Mouse (Mus musculus) heart, adult 2 months (tissue): ENCODE measurements around the gene Ahcyl2.

Source experiments
- CTCF ChIP-seq: fragments of 200-600 bp; IDR thresholded peaks from 2 replicates; pipeline ENCODE4 v1.8.1; 2022; ENCODE audit warnings: antibody characterized with exemption, mild to moderate bottlenecking, moderate library complexity
- EP300 ChIP-seq: fragments of 200-500 bp; IDR thresholded peaks from 2 replicates; pipeline ENCODE4 v1.6.1; 2011; ENCODE audit warnings: low read depth, low read length, control low read depth; ENCODE audit not compliant: insufficient read depth
- POLR2A ChIP-seq: fragments of 200-500 bp; IDR thresholded peaks from 2 replicates; pipeline ENCODE4 v1.6.1; 2011; ENCODE audit warnings: mild to moderate bottlenecking, low read depth, low read length, control low read depth; ENCODE audit not compliant: insufficient read depth

DNA sequence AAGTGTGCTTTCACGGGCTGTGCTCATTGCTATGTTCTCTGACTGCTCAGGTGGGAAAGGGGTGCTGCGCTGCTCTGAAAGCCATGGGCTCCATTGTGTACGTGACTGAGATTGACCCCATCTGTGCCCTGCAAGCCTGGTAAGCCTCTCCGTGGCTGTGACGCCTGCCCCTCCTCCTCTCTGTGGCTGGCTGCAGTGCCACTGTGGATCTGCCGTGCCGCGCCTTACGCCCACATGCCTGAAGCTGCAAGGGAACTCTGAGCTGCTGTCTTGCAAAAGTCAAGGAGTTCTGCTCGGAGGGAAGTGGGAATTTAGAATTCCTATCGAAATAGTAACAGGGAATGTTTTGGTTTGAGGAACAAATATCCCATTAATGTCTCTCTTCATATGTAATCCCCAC lies 123.3 kb downstream of the Ahcyl2 start:
- TF ChIP-seq POLR2A (no peak), CTCF (no peak), EP300 (no peak)
